In genomic region chr3:142252086-142252485, GRCm38 (mm10) we compare ENCODE assay signal across 26 mouse cellular contexts.
DNase-seq lines count a peak whose midpoint lies in the region; TF ChIP-seq lines count a peak whose summit lies in the region.
"Had no signal": no experiment of that assay in that cellular context is flagged by ENCODE, and none has a peak within 500 bp of the region (broad histone marks: within the 10 kb centered on the region; RNA-seq: fewer than 3 reads in every experiment).

No protein-coding gene starts in this region.

- peaks cover 14% of the 10 kb centered on the region; the same call in 1 of the 2 replicates for H3K4me1 ChIP-seq in embryonic fibroblast, embryonic 13.5 days (ENCODE audit: control insufficient read depth, insufficient read depth, low read length)
- H3K4me1 ChIP-seq: embryonic facial prominence, embryonic 12.5 days; embryonic facial prominence, embryonic 15.5 days; forebrain, embryonic 12.5 days; heart, embryonic 10.5 days; heart, embryonic 13.5 days had no signal

- H3K27ac ChIP-seq in embryonic fibroblast, embryonic 13.5 days (ENCODE audit: insufficient read depth, low read length) = peak overlapping the region; percentile 44; the same call in 1 of the 2 replicates
- H3K27ac ChIP-seq: embryonic facial prominence, embryonic 12.5 days; embryonic facial prominence, embryonic 15.5 days; forebrain, embryonic 12.5 days; forebrain, embryonic 15.5 days; heart, adult 2 months; heart, embryonic 10.5 days; heart, embryonic 13.5 days; hindbrain, embryonic 14.5 days; hindbrain, postnatal 0 days had no signal

- no peak overlapping the region for H3K4me3 ChIP-seq in embryonic fibroblast, embryonic 13.5 days (ENCODE audit: insufficient read depth, low read length)
- H3K4me3 ChIP-seq: embryonic facial prominence, embryonic 12.5 days; embryonic facial prominence, embryonic 15.5 days; erythroblast, embryonic 14.5 days; forebrain, embryonic 12.5 days; forebrain, embryonic 15.5 days; heart, adult 2 months; heart, embryonic 10.5 days; heart, embryonic 13.5 days had no signal

- no peak for TF ChIP-seq CTCF in embryonic fibroblast, embryonic 13.5 days (IDR thresholded peaks at IDR 0.05; ENCODE audit: borderline replicate concordance, insufficient read depth, low read length)

- no peak for TF ChIP-seq POLR2A in embryonic fibroblast, embryonic 13.5 days (IDR thresholded peaks at IDR 0.05; ENCODE audit: low read depth, low read length)

- peak; percentile 28 for DNase-seq in adrenal gland, adult 2 months
- no peak for DNase-seq in adrenal gland, adult 8-10 months
- DNase-seq in 3134 (ENCODE audit: extremely low read depth, insufficient read length, low spot score) = peak; percentile 32
- peak; percentile 20 for DNase-seq in Muller cell, postnatal 12 days (ENCODE audit: inconsistent ontology term)
- no peak for DNase-seq in yolk sac, embryonic 10.5 days (ENCODE audit: low spot score)
- DNase-seq in cerebellum, adult 9-10 months = no peak
- DNase-seq in right cerebral cortex, postnatal 14 days = no peak
- DNase-seq: adrenal gland, postnatal 14 days; cerebellum, adult 11 months; cerebellum, adult 8-10 months; cerebellum, postnatal 14 days; gastrocnemius, postnatal 10 days; gastrocnemius, postnatal 36 days; heart, adult 2 months; heart, postnatal 14 days; heart, postnatal 4 days had no signal

Comparison
In these comparisons a context has a peak if more than half of its experiments do, and no peak if none do; other contexts are left out.
1. DNase-seq: peak in adrenal gland, adult 2 months (single experiment), 3134 (single experiment) and Muller cell, postnatal 12 days (single experiment); none in adrenal gland, adult 8-10 months (single experiment), yolk sac, embryonic 10.5 days (single experiment), cerebellum, adult 9-10 months (single experiment) and right cerebral cortex, postnatal 14 days (single experiment).